Mouse (Mus musculus) brain, embryonic 14.5 days (tissue): ENCODE measurements at regions not wholly inside any gene's neighbourhood (a gene's known extent, or its start where the extent isn't known, plus 50 kb on each side); places are given as distances from the start of the nearest gene placed in this dataset.

ENCODE experiments used
- CTCF ChIP-seq: fragments of 200-500 bp; IDR thresholded peaks from 2 replicates; pipeline ENCODE4 v1.5.1; 2012; ENCODE audit warnings: inconsistent platforms, mild to moderate bottlenecking, moderate library complexity, borderline replicate concordance; ENCODE audit not compliant: insufficient read depth, insufficient read length; ENCODE audit errors: extremely low read depth
- POLR2A ChIP-seq: fragments of 200-500 bp; IDR thresholded peaks from 2 replicates; pipeline ENCODE4 v1.6.1; 2012; ENCODE audit warnings: mild to moderate bottlenecking, inconsistent platforms, borderline replicate concordance; ENCODE audit not compliant: poor library complexity, insufficient read depth, insufficient read length, severe bottlenecking; ENCODE audit errors: extremely low read depth

DNA sequence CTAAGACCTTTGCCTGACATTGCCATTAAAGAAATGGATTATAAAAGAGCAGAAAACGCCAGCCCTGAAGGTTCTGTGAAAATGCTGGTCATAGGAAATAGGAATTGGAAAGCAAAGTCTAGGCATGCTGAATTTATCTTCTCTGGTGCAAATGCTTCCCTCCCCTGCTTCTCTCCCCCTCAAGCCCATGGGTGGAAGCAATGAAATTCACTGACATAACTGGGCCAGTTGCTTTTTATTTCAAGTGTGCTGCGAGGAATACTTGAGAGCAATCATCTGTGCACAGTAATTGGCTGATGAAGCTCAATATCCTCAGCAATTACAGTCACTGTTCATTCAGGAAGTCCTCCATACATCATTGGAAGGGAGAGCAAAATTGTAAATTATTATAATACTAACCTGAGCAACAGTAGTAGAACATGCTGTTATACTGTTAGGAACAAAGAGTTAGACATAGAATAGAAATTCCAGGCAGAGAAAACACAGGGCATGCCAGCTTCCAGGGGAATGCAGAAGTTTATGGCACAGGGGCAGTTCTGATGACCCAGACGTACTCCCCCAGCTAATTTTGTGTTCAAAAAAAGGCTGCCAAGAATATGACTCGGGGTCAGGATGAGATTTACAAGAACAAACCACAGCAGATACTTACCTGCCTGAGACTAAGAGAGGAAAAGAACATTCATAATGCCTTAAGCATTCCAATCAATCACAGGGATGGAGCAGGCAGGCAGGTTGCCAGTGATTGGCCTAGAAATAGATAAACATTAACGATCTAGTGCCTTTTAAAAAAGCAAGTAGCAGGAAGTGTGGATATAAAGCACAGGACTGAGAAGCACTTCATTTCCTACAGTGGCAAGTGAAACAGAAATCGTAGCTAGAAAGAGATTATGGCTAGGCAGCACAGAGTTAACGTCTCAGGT is 325.1 kb downstream of the Serpinb8 start:
- TF ChIP-seq CTCF (no peak), POLR2A (no peak)
